Mouse (Mus musculus) hindlimb bud, embryonic 11.5 days (tissue): ENCODE results near the gene Cyp2w1.

Experiments used
- DNase-seq: peaks from one replicate; pipeline ENCODE4 v3.0.0-alpha.2; 2012; ENCODE audit warnings: low read depth, low spot score; ENCODE audit errors: extremely low spot score

The Cyp2w1 gene

GRCm38 (mm10) chr5:139352317-139352716, at the start of gene Cyp2w1:
Cyp2w1 (plus strand) TSS chr5:139352617.
- DNase-seq: no peak

- no peak for DNase-seq
Measured at GRCm38 (mm10) chr5:139303646-139304061, 48.8 kb upstream of the Cyp2w1 start.

GRCm38 (mm10) chr5:139309946-139310345, 42.5 kb upstream of the Cyp2w1 start:
- DNase-seq: no peak

- DNase-seq: no peak
Measured at GRCm38 (mm10) chr5:139310477-139310876, 41.9 kb upstream of the Cyp2w1 start.

GRCm38 (mm10) chr5:139311822-139312221, 40.6 kb upstream of the Cyp2w1 start:
- DNase-seq: no peak

- no peak for DNase-seq
Measured at GRCm38 (mm10) chr5:139313536-139313935, 38.9 kb upstream of the Cyp2w1 start.

GRCm38 (mm10) chr5:139314941-139315642, 37.3 kb upstream of the Cyp2w1 start:
- DNase-seq: no peak

- DNase-seq: no peak
Measured at GRCm38 (mm10) chr5:139316982-139317675, 35.3 kb upstream of the Cyp2w1 start.

- no peak for DNase-seq
Measured at GRCm38 (mm10) chr5:139317751-139318504, 34.5 kb upstream of the Cyp2w1 start.

GRCm38 (mm10) chr5:139320424-139320823, 32.0 kb upstream of the Cyp2w1 start:
- DNase-seq: no peak

- DNase-seq: no peak
Measured at GRCm38 (mm10) chr5:139321331-139321730, 31.1 kb upstream of the Cyp2w1 start.

GRCm38 (mm10) chr5:139323260-139323924, 29.0 kb upstream of the Cyp2w1 start:
- no peak for DNase-seq

- DNase-seq: no peak
Measured at GRCm38 (mm10) chr5:139324045-139324491, 28.3 kb upstream of the Cyp2w1 start.

- no peak for DNase-seq
Measured at GRCm38 (mm10) chr5:139324691-139325394, 27.6 kb upstream of the Cyp2w1 start.

GRCm38 (mm10) chr5:139325395-139325966, 26.9 kb upstream of the Cyp2w1 start, which contains the start of gene Adap1:
Adap1 (minus strand) TSS chr5:139325622.
- no peak for DNase-seq

- no peak for DNase-seq
Measured at GRCm38 (mm10) chr5:139326111-139326696, 26.2 kb upstream of the Cyp2w1 start.

- no peak for DNase-seq
Measured at GRCm38 (mm10) chr5:139326986-139327633, 25.3 kb upstream of the Cyp2w1 start.

GRCm38 (mm10) chr5:139327634-139328020, 24.8 kb upstream of the Cyp2w1 start:
- no peak for DNase-seq

GRCm38 (mm10) chr5:139330766-139331165, 21.7 kb upstream of the Cyp2w1 start:
- no peak for DNase-seq
